ENCODE assay signal across 28 mouse cellular contexts in the genomic region with DNA sequence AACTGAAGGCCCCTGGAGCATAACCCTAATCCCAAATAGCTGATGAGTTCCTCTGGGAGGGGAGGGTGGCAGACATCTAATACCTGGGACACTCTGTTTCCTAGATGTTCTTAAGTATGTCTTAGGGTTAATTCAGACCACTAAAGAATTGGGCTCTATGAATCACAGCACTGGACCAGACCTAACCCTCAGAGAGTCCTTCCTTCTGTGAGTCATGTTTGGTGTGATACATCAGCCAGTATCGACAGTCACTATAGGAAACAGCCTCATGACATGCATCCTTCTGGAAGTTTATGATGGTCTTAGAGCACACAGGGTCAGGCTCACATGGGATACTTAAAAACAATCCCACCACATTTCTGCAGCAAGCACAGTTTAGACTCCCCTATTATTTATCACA.
DNase-seq lines count a peak whose midpoint lies in the region; ATAC-seq and TF ChIP-seq lines count a peak whose summit lies in the region.
"Had no signal": no experiment of that assay in that cellular context is flagged by ENCODE, and none has a peak within 500 bp of the region (broad histone marks: within the 10 kb centered on the region; RNA-seq: fewer than 3 reads in every experiment).

No protein-coding gene starts in this region.

- peaks cover 3% of the 10 kb centered on the region; the same call in 1 of the 2 replicates for H3K36me3 ChIP-seq in kidney, embryonic 16.5 days (ENCODE audit: insufficient read depth, low read length)
- peaks cover 3% of the 10 kb centered on the region; the same call in 1 of the 2 replicates for H3K36me3 ChIP-seq in kidney, embryonic 14.5 days (ENCODE audit: control insufficient read depth, insufficient read depth, low read length)
- H3K36me3 ChIP-seq in limb, embryonic 12.5 days: no peaks in the 10 kb centered on the region
- H3K36me3 ChIP-seq: embryonic facial prominence, embryonic 10.5 days; embryonic facial prominence, embryonic 13.5 days; forebrain, embryonic 10.5 days; hindbrain, embryonic 12.5 days; hindbrain, embryonic 15.5 days had no signal

- H3K4me2 ChIP-seq in kidney, embryonic 16.5 days (replicated peaks; ENCODE audit: low read depth, low read length): no peak overlapping the region
- H3K4me2 ChIP-seq in kidney, embryonic 14.5 days (replicated peaks; ENCODE audit: low read depth, low read length): no peak overlapping the region
- no peak overlapping the region for H3K4me2 ChIP-seq in limb, embryonic 12.5 days
- H3K4me2 ChIP-seq: embryonic facial prominence, embryonic 13.5 days; forebrain, embryonic 13.5 days; heart, embryonic 11.5 days; hindbrain, embryonic 12.5 days; hindbrain, embryonic 15.5 days had no signal

- no peak for TF ChIP-seq CTCF in cerebellum, adult 2 months (IDR thresholded peaks at IDR 0.05; ENCODE audit: borderline replicate concordance, insufficient read depth, low read depth, low read length)

- WGBS in kidney, embryonic 16.5 days: 76% methylated on average over 1 of the region's 1 CpGs
- WGBS in kidney, embryonic 14.5 days: 68% methylated on average over 1 of the region's 1 CpGs
- 77% methylated on average over 1 of the region's 1 CpGs for WGBS in limb, embryonic 12.5 days
- WGBS in cerebellum, adult 2 months: 90% methylated on average over 1 of the region's 1 CpGs

- DNase-seq in 3T3-L1 (ENCODE audit: low read depth, low spot score): peak; percentile 70
- peak; percentile 53 for DNase-seq in NIH3T3 (ENCODE audit: low read depth)
- no peak for DNase-seq in natural killer cell, adult 2 months (ENCODE audit: low spot score in 2 of 2)
- no peak for DNase-seq in frontal cortex, postnatal 25 days (ENCODE audit: low spot score in 2 of 2)
- no peak for DNase-seq in cerebellum, adult 2 months
- DNase-seq: adrenal gland, postnatal 25 days; B cell, adult 2 months; cerebellum, adult 11-12 months; cerebellum, adult 9-11 months; cerebellum, postnatal 25 days; embryo, embryonic 11 days; gastrocnemius, adult 2 months; gastrocnemius, postnatal 14 days; heart, adult 11 months had no signal

- H3K27me3 ChIP-seq in kidney, embryonic 16.5 days (ENCODE audit: insufficient read depth, low read length): no peaks in the 10 kb centered on the region
- no peaks in the 10 kb centered on the region for H3K27me3 ChIP-seq in kidney, embryonic 14.5 days (ENCODE audit: control insufficient read depth, insufficient read depth, low read length)
- peaks cover 17% of the 10 kb centered on the region; the same call in 1 of the 2 replicates for H3K27me3 ChIP-seq in limb, embryonic 12.5 days
- no peaks in the 10 kb centered on the region; the same call in 1 of the 2 replicates for H3K27me3 ChIP-seq in cerebellum, adult 2 months (ENCODE audit: control insufficient read depth, insufficient read depth, low read length)
- H3K27me3 ChIP-seq: CH12.LX; embryonic facial prominence, embryonic 13.5 days; forebrain, embryonic 13.5 days; hindbrain, embryonic 12.5 days; hindbrain, embryonic 15.5 days had no signal

- TF ChIP-seq POLR2A in cerebellum, adult 2 months (IDR thresholded peaks at IDR 0.05; ENCODE audit: borderline replicate concordance, insufficient read depth, low read length): no peak

- 0 out of 2 replicates have a peak, but pooled peaks have one; percentile 27 for ATAC-seq in kidney, embryonic 16.5 days (ENCODE audit: low FRiP score, low TSS enrichment)
- ATAC-seq in kidney, embryonic 14.5 days (ENCODE audit: low FRiP score, low TSS enrichment): no peak
- ATAC-seq in limb, embryonic 12.5 days (ENCODE audit: insufficient number of reproducible peaks, insufficient read depth, low FRiP score, low TSS enrichment, low read depth): no peak
- ATAC-seq: forebrain, embryonic 13.5 days; forebrain, embryonic 16.5 days; intestine, postnatal 0 days had no signal

- H3K27ac ChIP-seq in kidney, embryonic 16.5 days (ENCODE audit: low read length): no peak overlapping the region
- H3K27ac ChIP-seq in kidney, embryonic 14.5 days (ENCODE audit: low read depth, low read length): no peak overlapping the region
- H3K27ac ChIP-seq in limb, embryonic 12.5 days: peak overlapping the region; percentile 57; the same call in 1 of the 2 replicates
- no peak overlapping the region for H3K27ac ChIP-seq in cerebellum, adult 2 months (ENCODE audit: insufficient read depth, low read length)
- H3K27ac ChIP-seq: embryonic facial prominence, embryonic 10.5 days; embryonic facial prominence, embryonic 13.5 days; forebrain, embryonic 10.5 days; forebrain, embryonic 13.5 days; gastrocnemius, adult 2 months; hindbrain, embryonic 12.5 days; hindbrain, embryonic 15.5 days had no signal

- H3K9ac ChIP-seq in kidney, embryonic 16.5 days (replicated peaks; ENCODE audit: low read length): no peak overlapping the region
- no peak overlapping the region for H3K9ac ChIP-seq in kidney, embryonic 14.5 days (ENCODE audit: low read depth, low read length)
- no peak overlapping the region for H3K9ac ChIP-seq in limb, embryonic 12.5 days (replicated peaks)
- H3K9ac ChIP-seq: embryonic facial prominence, embryonic 13.5 days; forebrain, embryonic 13.5 days; hindbrain, embryonic 12.5 days; hindbrain, embryonic 15.5 days had no signal

- H3K4me1 ChIP-seq in kidney, embryonic 16.5 days (ENCODE audit: insufficient read depth, low read length): peaks cover 15% of the 10 kb centered on the region
- H3K4me1 ChIP-seq in kidney, embryonic 14.5 days (ENCODE audit: control insufficient read depth, insufficient read depth, low read length): 0 out of 2 replicates have a peak, but pooled peaks cover 11% of the 10 kb centered on the region
- H3K4me1 ChIP-seq in limb, embryonic 12.5 days (replicated peaks): peaks cover 24% of the 10 kb centered on the region
- no peaks in the 10 kb centered on the region for H3K4me1 ChIP-seq in cerebellum, adult 2 months (ENCODE audit: control insufficient read depth, insufficient read depth, low read length)
- H3K4me1 ChIP-seq: embryonic facial prominence, embryonic 13.5 days; forebrain, embryonic 13.5 days; hindbrain, embryonic 12.5 days; hindbrain, embryonic 15.5 days had no signal

- no peaks in the 10 kb centered on the region for H3K9me3 ChIP-seq in kidney, embryonic 16.5 days (ENCODE audit: low read length)
- no peaks in the 10 kb centered on the region for H3K9me3 ChIP-seq in kidney, embryonic 14.5 days (ENCODE audit: control insufficient read depth, low read length)
- no peaks in the 10 kb centered on the region for H3K9me3 ChIP-seq in limb, embryonic 12.5 days
- H3K9me3 ChIP-seq: embryonic facial prominence, embryonic 10.5 days; embryonic facial prominence, embryonic 13.5 days; forebrain, embryonic 10.5 days; forebrain, embryonic 13.5 days; G1E; hindbrain, embryonic 12.5 days; hindbrain, embryonic 15.5 days had no signal

- H3K4me3 ChIP-seq in kidney, embryonic 16.5 days (ENCODE audit: low read length): no peak overlapping the region
- H3K4me3 ChIP-seq in kidney, embryonic 14.5 days (ENCODE audit: low read length): no peak overlapping the region
- no peak overlapping the region for H3K4me3 ChIP-seq in limb, embryonic 12.5 days (replicated peaks)
- no peak overlapping the region for H3K4me3 ChIP-seq in cerebellum, adult 2 months (replicated peaks; ENCODE audit: insufficient read depth, low read depth, low read length)
- H3K4me3 ChIP-seq: embryonic facial prominence, embryonic 10.5 days; embryonic facial prominence, embryonic 13.5 days; forebrain, embryonic 10.5 days; forebrain, embryonic 13.5 days; gastrocnemius, adult 2 months; hindbrain, embryonic 12.5 days; hindbrain, embryonic 15.5 days had no signal

Comparison
In these comparisons a context has a peak if more than half of its experiments do, and no peak if none do; other contexts are left out.
1. DNase-seq: peak in 3T3-L1 (single experiment) and NIH3T3 (single experiment); none in natural killer cell, adult 2 months (0 of 2), frontal cortex, postnatal 25 days (0 of 2) and cerebellum, adult 2 months (0 of 2).